Mouse (Mus musculus): ENCODE data around the gene Brox.

DNA sequence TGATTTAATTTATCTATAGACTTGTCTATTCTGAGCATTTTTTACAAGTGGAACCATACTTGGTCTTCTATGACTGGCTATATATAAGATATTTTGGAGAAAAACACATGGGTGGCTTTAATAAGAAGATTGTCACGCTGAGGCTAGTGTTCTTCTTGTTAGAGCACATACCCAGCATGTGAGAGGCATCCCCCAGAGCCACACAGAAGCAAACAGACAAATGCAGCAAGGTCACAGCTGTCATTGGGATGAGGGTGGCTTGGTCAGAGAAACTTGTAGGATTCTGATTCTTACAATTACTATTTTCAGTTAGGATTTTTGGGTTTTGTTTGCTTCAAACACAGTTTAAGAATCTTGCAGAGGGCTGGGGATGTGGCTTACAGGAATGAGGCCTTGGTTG, 11.4 kb upstream of the Brox start:
- TF ChIP-seq POLR2A (IDR thresholded peaks at IDR 0.05; ENCODE audit: insufficient read depth, low read depth, low read length) (no peak), CTCF (IDR thresholded peaks at IDR 0.05; ENCODE audit: insufficient read depth, low read depth, low read length) (no peak)

Measured in olfactory bulb, adult 2 months (tissue).